Mouse (Mus musculus) lung, embryonic 14.5 days (tissue): Measurements from ENCODE around the gene Gpx7. TPM values are rescaled to one million over a fixed set of nuclear protein-coding genes. Genes with fewer than 3 reads are reported as not detected.

Experiments
- ATAC-seq: fragments of 200-750 bp; cut with Nextera tagmentation; 2 replicates; pipeline ENCODE4 v1.8.0; 2017; ENCODE audit warnings: mild to moderate bottlenecking, moderate TSS enrichment, moderate library complexity; ENCODE audit not compliant: insufficient read depth
- DNase-seq: peaks from one replicate; pipeline ENCODE4 v3.0.0-alpha.2; 2015
- H3K27ac ChIP-seq: fragments of 300-500 bp; sonication (generic); 2 replicates; pipeline ENCODE4 v1.5.1; 2014; ENCODE audit warnings: low read depth, mild to moderate bottlenecking, moderate library complexity
- H3K27me3 ChIP-seq: fragments of 300-500 bp; sonication (generic); 2 replicates; pipeline ENCODE4 v1.6.1; 2014; ENCODE audit warnings: low read length, control low read depth; ENCODE audit not compliant: insufficient read depth
- H3K36me3 ChIP-seq: fragments of 300-500 bp; sonication (generic); 2 replicates; pipeline ENCODE4 v1.6.1; 2014; ENCODE audit warnings: control low read depth; ENCODE audit not compliant: insufficient read depth
- H3K4me1 ChIP-seq: fragments of 300-500 bp; sonication (generic); 2 replicates; pipeline ENCODE4 v1.6.1; 2014; ENCODE audit warnings: antibody characterized with exemption, control low read depth; ENCODE audit not compliant: insufficient read depth
- H3K4me2 ChIP-seq: fragments of 300-500 bp; sonication (generic); 2 replicates; pipeline ENCODE4 v1.6.1; 2014; ENCODE audit warnings: mild to moderate bottlenecking
- H3K4me3 ChIP-seq: fragments of 300-500 bp; sonication (generic); 2 replicates; pipeline ENCODE4 v1.5.1; 2014; ENCODE audit warnings: low read depth, low read length
- H3K9ac ChIP-seq: fragments of 300-500 bp; sonication (generic); 2 replicates; pipeline ENCODE4 v1.6.1; 2014
- H3K9me3 ChIP-seq: fragments of 300-500 bp; sonication (generic); 2 replicates; pipeline ENCODE4 v1.6.1; 2016; ENCODE audit warnings: low read depth, low read length, control low read depth
- CTCF ChIP-seq: IDR thresholded peaks from 2 replicates; pipeline ENCODE4 v1.5.1; 2016; ENCODE audit warnings: antibody characterized with exemption, low read depth
- WGBS: fragments of 180-500 bp; shearing (Covaris S2); extraction: QIAGEN DNeasy Blood & Tissue Kit; methylation state at CpG from one replicate; pipeline ENCODE4 v1.1.7; 2014; 5-methylcytosine and 5-hydroxymethylcytosine counted together
- polyA plus RNA-seq: library from polyadenylated mRNA; unstranded; fragments of >200 nt; fragmentation: Nextera tagmentation; extraction: Ambion mirVana; gene quantifications from 2 replicates; pipeline ENCODE4 v1.2.1, GENCODE M21; 2014

Gene Gpx7
- polyA plus RNA-seq, 1 experiment from 2014 or later: 82.4 TPM

DNA sequence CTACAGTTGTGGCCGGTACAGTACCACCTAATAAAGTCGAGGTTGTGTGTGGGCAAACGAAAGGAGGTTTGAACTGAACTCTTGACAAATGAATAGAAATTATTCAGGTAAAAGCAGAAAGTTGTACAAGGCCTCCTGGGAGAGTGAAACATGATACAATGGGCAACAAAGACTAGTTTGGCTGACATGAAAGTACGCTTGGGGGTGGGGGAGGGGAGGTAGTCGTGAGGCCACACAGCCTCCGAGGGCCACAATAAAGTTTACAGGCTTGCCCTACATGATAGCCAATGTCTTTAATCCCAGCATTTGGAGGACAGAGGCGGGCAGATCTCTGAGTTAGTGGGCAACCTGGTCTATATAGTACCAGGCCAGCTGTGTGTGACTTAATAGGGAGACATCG, 860 bp upstream of the Gpx7 start:
- ATAC-seq (no peak), DNase-seq (no peak)
- no peak overlapping the region for H3K9ac ChIP-seq
- peak overlapping the region; percentile 75 for H3K4me2 ChIP-seq
- 33% methylated on average over 8 of the region's 8 CpGs for WGBS
- H3K9me3 ChIP-seq: no peaks in the 10 kb centered on the region
- no peaks in the 10 kb centered on the region for H3K27me3 ChIP-seq
- no peak for TF ChIP-seq CTCF
- H3K27ac ChIP-seq: no peak overlapping the region
- peaks cover 11% of the 10 kb centered on the region; the same call in 1 of the 2 replicates for H3K36me3 ChIP-seq
- H3K4me1 ChIP-seq: peaks cover 14% of the 10 kb centered on the region
- no peak overlapping the region for H3K4me3 ChIP-seq

GRCm38 (mm10) chr4:108406138-108406860, 462 bp downstream of the Gpx7 start:
- Histone ChIP-seq H3K27me3 (no peaks in the 10 kb centered on the region), H3K4me1 (peaks cover 14% of the 10 kb centered on the region), H3K27ac (peak overlapping the region; percentile 89), H3K4me3 (peak overlapping the region; percentile 53), H3K4me2 (peak overlapping the region; percentile 75), H3K9me3 (no peaks in the 10 kb centered on the region), H3K36me3 (peaks cover 11% of the 10 kb centered on the region; the same call in 1 of the 2 replicates), H3K9ac (peak overlapping the region; percentile 79)
- peak; percentile 73 for DNase-seq
- 2% methylated on average over 52 of the region's 52 CpGs for WGBS
- TF ChIP-seq CTCF: no peak
- peak; percentile 72 for ATAC-seq

DNA sequence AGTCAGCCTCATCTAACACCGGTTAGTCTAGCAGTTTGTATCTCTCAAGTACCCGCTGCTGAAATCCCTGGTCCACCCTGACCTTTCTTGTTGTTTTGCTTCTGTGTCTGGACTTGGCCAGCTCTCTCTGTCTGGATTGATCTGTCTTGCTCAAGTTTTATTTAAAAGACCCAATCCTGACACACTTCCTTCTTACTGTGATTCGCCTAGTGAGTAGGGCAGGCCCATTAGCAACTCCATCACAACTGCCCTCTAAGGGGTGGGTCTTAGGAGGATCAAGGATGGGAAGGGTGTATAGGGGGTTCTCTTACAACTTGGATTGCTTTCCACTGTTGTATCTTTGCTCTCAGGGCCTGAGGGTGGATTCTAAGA, 1.0 kb downstream of the Gpx7 start:
- Histone ChIP-seq H3K27ac (peak overlapping the region; percentile 89), H3K27me3 (no peaks in the 10 kb centered on the region), H3K36me3 (peaks cover 11% of the 10 kb centered on the region; the same call in 1 of the 2 replicates), H3K9ac (peak overlapping the region; percentile 79), H3K4me3 (peak overlapping the region; percentile 53), H3K9me3 (no peaks in the 10 kb centered on the region), H3K4me1 (peaks cover 14% of the 10 kb centered on the region), H3K4me2 (peak overlapping the region; percentile 75)
- 42% methylated on average over 3 of the region's 3 CpGs for WGBS
- DNase-seq: peak; percentile 72
- ATAC-seq: peak; percentile 82
- TF ChIP-seq CTCF: no peak

DNA sequence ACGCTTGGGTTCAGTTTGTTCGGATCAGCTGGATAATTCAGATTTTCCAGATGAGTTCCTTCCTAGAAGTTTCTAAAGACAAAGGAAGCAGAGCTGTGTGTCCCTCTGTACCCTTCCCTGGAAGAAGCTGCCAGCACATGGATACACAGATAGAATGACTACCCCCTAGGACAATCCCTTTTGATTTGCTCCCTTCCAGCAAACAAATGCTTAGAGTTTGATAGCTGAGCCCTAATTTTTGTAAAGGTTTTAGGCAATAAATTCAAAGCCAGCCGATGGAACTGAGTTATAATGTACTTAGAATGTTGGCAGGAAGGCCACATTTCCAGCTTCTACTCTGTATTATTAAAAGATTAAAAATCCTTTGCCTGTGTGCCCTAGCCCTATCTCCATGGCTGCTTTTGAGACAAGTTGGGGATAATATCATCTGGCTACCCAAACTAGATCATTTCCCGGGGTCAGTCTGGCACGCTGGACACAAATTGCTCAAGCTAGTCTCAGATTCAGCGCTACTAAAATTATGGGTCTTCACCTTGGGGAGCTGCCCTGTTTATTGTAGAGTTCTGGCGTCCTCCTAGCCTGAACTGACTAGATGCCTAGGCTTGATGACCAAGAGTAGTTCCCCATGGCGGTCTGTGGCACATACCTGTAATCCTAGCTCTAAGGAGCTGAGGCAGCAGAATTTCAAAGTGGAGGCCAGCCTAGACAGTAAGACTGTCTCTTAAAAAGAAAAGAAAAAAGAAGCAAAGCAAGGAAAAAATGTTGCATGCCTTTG, 2.7 kb downstream of the Gpx7 start:
- 84% methylated on average over 8 of the region's 8 CpGs for WGBS
- H3K36me3 ChIP-seq: peaks cover 22% of the 10 kb centered on the region; the same call in 1 of the 2 replicates
- no peak for TF ChIP-seq CTCF
- ATAC-seq (no peak), DNase-seq (no peak)
- H3K27ac ChIP-seq: no peak overlapping the region
- no peaks in the 10 kb centered on the region for H3K27me3 ChIP-seq
- H3K4me3 ChIP-seq: no peak overlapping the region
- no peak overlapping the region for H3K9ac ChIP-seq
- H3K4me1 ChIP-seq: peaks cover 14% of the 10 kb centered on the region
- H3K9me3 ChIP-seq: no peaks in the 10 kb centered on the region
- no peak overlapping the region for H3K4me2 ChIP-seq

DNA sequence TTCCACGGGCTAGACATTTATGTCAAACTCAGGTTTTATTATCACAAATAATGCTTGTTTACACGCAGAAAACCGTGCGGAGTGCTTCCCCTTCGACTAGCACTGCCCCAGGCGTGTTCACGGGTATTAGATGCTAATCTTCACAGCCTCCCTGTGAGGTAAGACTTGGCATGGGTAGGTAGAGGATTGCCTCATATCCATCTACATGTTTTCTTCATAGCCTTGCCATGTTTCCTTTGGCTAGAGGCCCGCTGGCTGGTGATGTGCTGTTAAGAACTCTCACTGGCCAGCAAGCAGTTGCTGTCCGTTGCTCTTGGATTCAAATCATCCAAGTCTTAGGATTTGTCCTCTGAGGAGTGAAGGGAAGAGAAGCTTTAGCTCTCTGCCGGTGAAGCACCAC, 6.4 kb downstream of the Gpx7 start:
- DNase-seq (no peak), ATAC-seq (no peak)
- Histone ChIP-seq H3K4me2 (no peak overlapping the region), H3K4me3 (no peak overlapping the region), H3K36me3 (peaks cover 22% of the 10 kb centered on the region; the same call in 1 of the 2 replicates), H3K4me1 (no peaks in the 10 kb centered on the region), H3K9ac (no peak overlapping the region), H3K27ac (no peak overlapping the region), H3K9me3 (no peaks in the 10 kb centered on the region), H3K27me3 (no peaks in the 10 kb centered on the region)
- TF ChIP-seq CTCF: no peak
- WGBS: 83% methylated on average over 10 of the region's 10 CpGs

GRCm38 (mm10) chr4:108394236-108394635, 12.5 kb downstream of the Gpx7 start:
- Histone ChIP-seq H3K27me3 (no peaks in the 10 kb centered on the region), H3K36me3 (no peaks in the 10 kb centered on the region), H3K4me3 (no peak overlapping the region), H3K4me2 (no peak overlapping the region), H3K27ac (no peak overlapping the region), H3K9ac (no peak overlapping the region), H3K9me3 (no peaks in the 10 kb centered on the region), H3K4me1 (no peaks in the 10 kb centered on the region)
- ATAC-seq (no peak), DNase-seq (no peak)
- TF ChIP-seq CTCF: no peak

DNA sequence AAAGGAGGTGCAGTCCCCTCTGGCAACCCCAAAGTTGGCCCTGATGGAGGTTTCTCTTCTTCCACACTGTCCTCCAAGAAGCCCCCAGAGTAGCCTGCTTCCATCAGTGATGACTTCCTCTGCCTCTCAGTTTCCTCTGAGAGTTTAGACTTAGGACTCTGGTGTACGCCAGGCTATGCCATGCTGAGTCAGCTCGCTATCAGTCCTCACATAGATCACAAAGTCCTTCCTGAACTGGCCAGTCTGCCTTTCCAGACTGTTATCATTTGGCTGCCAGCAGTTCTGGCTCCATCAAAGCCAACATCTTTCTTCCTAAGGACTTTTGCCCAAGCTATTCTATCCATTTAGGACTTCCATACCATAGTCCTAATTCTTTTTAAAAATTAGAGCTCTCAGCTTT, 14.2 kb downstream of the Gpx7 start:
- DNase-seq (no peak), ATAC-seq (no peak)
- H3K36me3 ChIP-seq: no peaks in the 10 kb centered on the region
- H3K4me1 ChIP-seq: peaks cover 3% of the 10 kb centered on the region; the same call in 1 of the 2 replicates
- no peaks in the 10 kb centered on the region for H3K27me3 ChIP-seq
- no peak overlapping the region for H3K4me3 ChIP-seq
- H3K27ac ChIP-seq: no peak overlapping the region
- WGBS: 45% methylated on average over 2 of the region's 2 CpGs
- no peaks in the 10 kb centered on the region for H3K9me3 ChIP-seq
- TF ChIP-seq CTCF: no peak
- H3K9ac ChIP-seq: no peak overlapping the region
- no peak overlapping the region for H3K4me2 ChIP-seq
